Mouse (Mus musculus) NIH3T3 (cell line): Measurements from ENCODE around the gene Clec4g.

Experiments used
- DNase-seq: peaks from one replicate; pipeline ENCODE4 v3.0.0-alpha.2; 2012; ENCODE audit warnings: low read depth

Clec4g gene

DNA sequence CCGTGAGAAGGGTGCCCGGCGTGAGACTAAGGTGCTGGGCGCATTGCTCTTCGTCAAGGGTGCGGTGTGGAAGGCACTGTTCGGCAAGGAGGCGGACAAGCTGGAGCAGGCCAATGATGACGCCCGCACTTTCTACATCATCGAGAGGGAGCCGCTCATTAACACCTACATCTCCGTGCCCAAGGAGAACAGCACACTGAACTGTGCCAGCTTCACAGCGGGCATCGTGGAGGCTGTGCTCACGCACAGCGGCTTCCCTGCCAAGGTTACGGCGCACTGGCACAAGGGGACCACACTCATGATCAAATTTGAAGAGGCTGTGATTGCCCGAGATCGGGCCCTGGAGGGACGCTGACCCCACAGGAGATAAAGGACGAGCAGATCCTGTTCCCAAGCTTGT lies 41.2 kb downstream of the Clec4g start:
- no peak for DNase-seq

DNA sequence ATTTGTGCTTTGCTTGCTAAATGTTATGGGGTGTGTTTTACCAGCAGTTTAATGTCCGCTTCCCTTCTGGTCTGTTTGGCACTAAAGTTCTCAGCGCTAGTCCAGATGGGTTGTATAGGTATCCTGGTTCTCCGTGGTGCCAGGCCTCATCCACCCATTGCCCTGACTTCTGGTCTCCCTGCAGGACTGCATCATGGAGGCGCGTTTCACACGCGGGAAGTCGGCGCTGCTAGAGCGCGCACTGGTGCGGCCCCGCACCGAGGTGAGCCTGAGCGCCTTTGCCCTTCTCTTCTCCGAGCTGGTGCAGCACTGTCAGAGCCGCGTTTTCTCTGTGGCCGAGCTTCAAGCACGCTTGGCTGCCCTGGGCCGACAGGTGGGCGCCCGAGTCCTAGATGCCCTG lies 41.6 kb downstream of the Clec4g start:
- DNase-seq, result no peak

DNA sequence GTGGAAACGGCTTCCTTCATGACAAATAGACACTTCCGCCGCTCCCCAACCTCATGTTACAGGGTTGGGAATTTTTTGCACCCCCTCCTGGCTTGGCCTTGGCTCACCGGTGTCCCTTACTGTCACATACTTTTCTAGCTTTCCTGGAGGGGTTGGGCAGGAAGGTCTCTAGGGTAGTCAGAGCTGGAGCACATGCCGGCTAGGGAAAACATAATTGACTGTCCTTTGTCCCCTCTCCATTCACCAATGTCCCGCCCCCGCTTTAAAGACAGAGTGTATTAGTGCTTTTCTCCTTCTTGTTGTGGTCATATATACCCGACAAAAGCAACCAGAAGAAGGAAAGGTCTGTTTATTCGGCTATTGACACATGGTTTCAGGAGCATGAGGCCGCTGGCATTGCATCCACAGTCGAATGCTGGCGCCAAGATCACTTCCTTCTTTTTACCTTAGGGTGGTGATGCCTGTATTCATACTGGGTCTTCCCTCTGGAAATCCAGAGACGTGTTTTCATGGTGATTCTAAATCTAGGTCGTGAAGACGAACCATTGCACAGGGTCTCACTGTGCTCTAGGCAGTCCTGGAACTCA lies 43.4 kb downstream of the Clec4g start:
- no peak for DNase-seq

GRCm38 (mm10) chr8:3676131-3676992 lies 44.1 kb downstream of the Clec4g start, which contains the start of gene Trappc5:
Gene Trappc5, plus strand, starts transcription at chr8:3676299.
- DNase-seq, result peak; percentile 98

GRCm38 (mm10) chr8:3674671-3675070 lies 45.8 kb downstream of the Clec4g start:
- peak; percentile 50 for DNase-seq

DNA sequence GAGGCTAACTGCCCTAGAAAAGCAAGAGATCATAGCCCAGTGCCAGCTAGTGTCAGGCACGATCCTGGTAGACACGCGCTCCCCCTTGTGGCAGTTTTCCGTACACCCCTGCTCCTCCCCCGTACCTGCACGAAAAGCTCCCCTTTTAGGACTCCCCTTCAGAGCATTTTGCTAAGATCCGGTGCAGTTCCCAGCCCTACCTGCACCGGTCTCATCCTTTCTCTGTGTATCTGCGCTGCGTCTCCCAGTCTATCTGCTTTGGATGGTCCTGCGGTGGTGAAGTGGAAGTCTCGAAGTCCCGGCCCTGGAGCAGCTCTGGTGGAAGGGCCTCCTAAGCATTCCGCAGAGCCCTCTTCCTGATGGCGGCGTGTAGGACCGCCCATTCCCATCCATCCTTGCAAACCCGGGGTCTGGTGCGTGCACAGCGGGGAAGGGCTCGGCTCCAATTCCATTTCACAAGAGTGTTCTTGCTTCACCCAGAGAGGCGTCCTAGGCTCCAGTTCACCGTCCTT lies 48.4 kb downstream of the Clec4g start, which contains the start of gene Fcor:
TSS of gene Fcor (minus strand) at position 383 of the 512 bp plus-strand sequence.
- DNase-seq, result peak; percentile 94

- no peak for DNase-seq
Measured at GRCm38 (mm10) chr8:3670388-3670787, 50.1 kb downstream of the Clec4g start.

DNA sequence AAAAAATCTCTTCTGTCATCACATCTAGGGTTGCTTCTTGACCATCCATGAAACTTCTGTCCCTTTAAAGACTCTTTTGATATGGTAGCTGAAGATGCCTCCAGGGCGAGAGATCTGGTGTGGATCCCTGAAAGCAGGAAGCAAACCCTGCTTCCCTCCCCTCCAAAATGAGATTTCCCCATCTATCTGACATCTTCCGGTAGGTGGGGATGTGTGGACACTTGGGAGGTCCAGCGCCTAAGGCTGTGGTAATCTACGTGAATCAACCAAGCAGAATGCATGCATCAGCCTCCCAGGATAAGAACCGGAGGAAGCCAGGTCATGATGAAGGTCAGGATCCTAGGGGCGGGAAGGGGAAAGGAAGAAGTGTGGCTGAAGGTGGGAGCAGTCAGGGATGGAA lies 54.9 kb downstream of the Clec4g start, which contains the start of gene Mcemp1:
TSS of gene Mcemp1 (plus strand) at position 248 of the 400 bp plus-strand sequence.
- peak; percentile 30 for DNase-seq

GRCm38 (mm10) chr8:3664405-3664804 lies 56.0 kb downstream of the Clec4g start:
- no peak for DNase-seq

- no peak for DNase-seq
Measured at GRCm38 (mm10) chr8:3660889-3661288, 59.6 kb downstream of the Clec4g start.
